Mouse (Mus musculus) CH12.LX (cell line): ENCODE measurements around the gene Treml4.

ENCODE experiments used
- CHD2 ChIP-seq: IDR thresholded peaks from 2 replicates; pipeline ENCODE4 v1.6.1; 2011; ENCODE audit warnings: low read length, improper control_type of control experiment
- CTCF ChIP-seq, 2 experiments: IDR thresholded peaks in 1 of 2; conservative IDR thresholded peaks in 1 of 2; 2 replicates each; pipeline ENCODE4 v1.5.1; 2011 to 2012; ENCODE audit warnings: low read depth in 2 of 2, low read length in 2 of 2, improper control_type of control experiment in 1 of 2, inconsistent platforms in 1 of 2, mild to moderate bottlenecking in 1 of 2, moderate library complexity in 1 of 2
- E2F4 ChIP-seq: IDR thresholded peaks from 2 replicates; pipeline ENCODE4 v1.6.1; 2011; ENCODE audit warnings: low read depth, low read length, improper control_type of control experiment; ENCODE audit not compliant: insufficient replicate concordance
- EP300 ChIP-seq: IDR thresholded peaks from 2 replicates; pipeline ENCODE4 v1.6.1; 2011; ENCODE audit warnings: low read length, improper control_type of control experiment
- POLR2A ChIP-seq: IDR thresholded peaks from 2 replicates; pipeline ENCODE4 v1.6.1; 2011; ENCODE audit warnings: low read depth, mild to moderate bottlenecking, improper control_type of control experiment, low read length
- RCOR1 ChIP-seq: conservative IDR thresholded peaks from 2 replicates; pipeline ENCODE4 v1.6.1; 2012; ENCODE audit warnings: low read depth, mild to moderate bottlenecking, inconsistent platforms, low read length, improper control_type of control experiment
- TCF12 ChIP-seq: IDR thresholded peaks from 2 replicates; pipeline ENCODE4 v1.6.1; 2014; ENCODE audit warnings: low read depth, mild to moderate bottlenecking, inconsistent platforms, low read length, improper control_type of control experiment

DNA sequence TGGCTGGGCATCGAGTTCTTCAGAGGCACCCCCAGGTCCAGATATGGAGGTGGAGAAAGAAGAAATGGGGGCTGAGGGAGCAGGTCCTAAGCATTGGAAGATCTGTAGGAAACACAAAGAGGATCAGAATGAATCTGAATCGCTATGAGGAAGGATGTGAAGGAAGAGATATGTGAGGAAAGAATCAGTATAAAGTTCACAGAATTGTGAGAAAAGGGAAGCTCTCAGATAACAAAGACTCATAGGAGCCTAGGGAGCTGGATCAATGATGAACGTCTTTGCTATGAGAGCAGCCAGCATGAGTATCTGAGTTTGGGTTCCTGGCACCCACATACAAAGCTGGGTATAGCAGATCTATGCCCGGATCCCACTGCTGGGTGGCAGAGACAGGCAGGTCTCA is 5.7 kb downstream of the Treml4 start:
- no peak for TF ChIP-seq CHD2
- no peak for TF ChIP-seq CTCF (conservative IDR thresholded peaks at IDR 0.05 in 1 of 2, IDR thresholded peaks at IDR 0.05 in 1 of 2; ENCODE audit: low read depth in 2 of 2, low read length in 2 of 2)
- TF ChIP-seq TCF12 = no peak
- TF ChIP-seq RCOR1 = no peak
- no peak for TF ChIP-seq EP300
- TF ChIP-seq E2F4 = no peak
- no peak for TF ChIP-seq POLR2A
